Mouse (Mus musculus): ENCODE data around the gene AC140267.1.

Gene AC140267.1

DNA sequence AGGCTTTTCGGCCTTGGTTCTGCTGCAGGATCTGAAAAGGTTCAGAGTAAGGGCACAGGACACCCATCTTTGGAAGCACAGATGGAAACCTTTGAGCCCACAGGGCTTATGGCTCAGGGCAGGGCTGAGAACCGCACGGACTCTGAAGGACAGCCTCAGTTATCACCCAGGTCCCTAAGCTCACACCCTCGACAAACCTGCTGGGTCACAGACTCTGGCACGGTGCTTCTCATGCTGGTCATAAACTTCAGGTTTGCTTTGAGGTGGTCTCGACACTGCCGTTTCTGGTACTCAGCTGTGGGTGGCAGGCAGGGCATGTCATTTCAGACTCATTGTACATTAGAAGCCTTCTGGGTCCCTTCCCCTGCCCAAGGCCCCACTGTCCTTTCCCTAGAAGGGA, 25.5 kb downstream of the AC140267.1 start:
- no peak for DNase-seq (ENCODE audit: low spot score in 2 of 2)

DNA sequence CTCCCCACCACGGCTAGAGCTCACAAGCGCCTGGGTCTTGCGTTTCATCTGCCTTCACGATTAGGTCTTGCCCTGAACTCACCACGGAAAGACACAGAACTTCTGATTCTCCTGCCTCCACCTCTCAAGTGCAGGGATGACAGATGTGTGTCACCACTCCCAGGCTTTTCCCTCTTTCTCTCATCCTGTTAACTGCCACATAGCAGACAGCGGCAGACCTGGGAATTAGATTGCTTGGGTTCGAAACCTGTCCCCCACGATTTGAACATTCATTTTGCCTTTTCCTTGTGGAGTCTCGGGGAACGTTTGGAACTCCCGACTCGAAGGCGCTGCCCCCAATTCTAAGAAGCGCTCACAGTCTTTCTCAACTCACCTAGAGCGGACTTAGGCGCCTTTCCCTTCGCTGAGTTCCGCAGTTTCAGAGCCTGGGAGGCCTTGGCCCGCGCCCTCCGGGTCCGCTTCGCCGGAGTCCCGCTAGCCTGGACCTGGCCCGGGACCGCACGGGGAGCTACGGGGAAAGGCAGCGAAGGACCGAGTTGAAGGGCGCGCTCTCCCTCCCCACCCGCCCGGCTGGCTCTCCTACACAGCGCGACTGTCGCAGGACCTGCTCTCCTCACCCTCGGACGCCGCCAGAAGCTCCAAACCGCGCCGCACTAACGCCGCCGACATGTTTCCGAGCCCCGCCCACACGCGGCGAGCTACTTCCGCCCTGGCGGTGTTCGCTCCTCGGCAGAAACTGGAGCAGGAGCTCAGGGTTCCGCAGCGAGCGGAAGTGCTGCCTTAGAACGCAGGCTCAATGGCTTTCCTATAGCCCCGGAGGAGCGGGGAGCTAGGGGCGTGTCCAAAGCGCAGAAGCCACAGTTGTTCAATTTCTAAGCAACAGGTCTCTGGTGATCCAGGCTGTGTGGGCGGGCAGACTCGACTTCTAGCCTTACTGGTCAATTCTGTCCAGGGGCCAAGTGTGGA, 28.3 kb downstream of the AC140267.1 start, which contains the start of gene Rps19bp1:
Gene Rps19bp1, minus strand, starts transcription at position 706 of the 966 bp plus-strand sequence.
- peak; percentile 81 to 89 for DNase-seq (ENCODE audit: low spot score in 2 of 2)

DNA sequence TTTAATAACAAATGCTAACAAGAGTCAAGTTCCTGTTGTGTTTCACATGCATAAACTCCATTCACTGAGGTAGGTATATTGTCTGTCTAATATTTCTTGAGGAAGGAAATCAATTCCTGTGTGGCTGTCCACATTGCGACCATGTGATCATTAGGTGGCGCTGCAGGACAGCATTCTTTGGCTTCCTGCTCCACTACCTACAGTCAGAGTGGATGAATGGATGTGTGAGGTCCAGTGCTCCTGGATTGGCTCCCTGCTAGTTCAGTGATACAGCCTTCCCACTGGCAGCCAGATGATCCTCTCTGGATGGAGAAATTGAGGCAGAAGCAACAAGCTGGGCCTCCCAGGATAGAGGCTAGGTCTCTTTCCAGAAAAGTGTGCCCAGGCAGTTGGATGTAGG, 30.6 kb downstream of the AC140267.1 start:
- DNase-seq (ENCODE audit: low spot score in 2 of 2), result peak; percentile 56 to 77

DNA sequence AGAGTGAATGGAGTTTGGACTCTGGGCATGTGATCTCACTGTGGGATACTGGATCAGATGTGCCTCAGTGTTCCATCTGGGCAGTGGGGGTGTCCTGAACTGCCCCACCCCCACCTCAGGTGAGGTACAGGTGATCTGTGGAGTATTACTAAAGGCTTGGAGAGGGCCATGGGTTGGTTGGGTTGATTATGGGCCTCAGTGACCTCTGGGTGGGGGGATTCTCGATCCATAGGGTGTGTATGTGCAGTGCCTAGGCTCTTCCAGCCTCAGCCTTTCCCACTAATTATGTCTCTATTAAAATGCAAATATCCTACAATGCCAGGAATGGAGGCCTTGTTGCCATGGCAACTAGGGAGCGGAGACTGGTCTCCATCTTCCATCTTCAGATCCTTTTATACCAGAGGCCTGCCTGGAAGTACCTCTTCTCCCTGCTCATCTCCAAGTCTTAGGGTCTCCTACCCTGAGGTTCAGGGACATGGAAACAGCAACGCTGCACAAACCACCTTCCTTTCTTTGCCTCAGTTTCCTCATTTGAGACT, 36.3 kb downstream of the AC140267.1 start:
- no peak for DNase-seq (ENCODE audit: low spot score in 2 of 2)

DNA sequence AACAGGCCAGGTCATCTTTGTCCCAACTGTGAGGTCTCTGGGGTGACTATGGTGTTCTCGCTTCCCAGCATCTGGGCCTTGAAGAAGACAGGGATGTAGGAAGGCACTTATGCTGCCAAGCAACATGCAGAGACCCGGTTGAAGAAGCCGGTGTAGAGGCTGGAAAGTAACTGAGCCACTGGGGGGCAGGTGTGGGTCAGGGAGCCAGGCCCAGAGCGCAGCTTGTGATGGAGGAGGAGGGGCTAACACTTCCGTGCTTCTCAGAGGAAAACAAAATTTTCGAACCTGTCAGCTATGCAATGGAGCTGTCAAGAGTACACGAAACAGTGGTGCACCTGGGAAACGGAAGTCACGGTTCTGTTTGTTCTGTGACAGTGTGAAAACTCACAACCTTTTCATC, 41.5 kb downstream of the AC140267.1 start:
- DNase-seq (ENCODE audit: low spot score in 2 of 2), result no peak

DNA sequence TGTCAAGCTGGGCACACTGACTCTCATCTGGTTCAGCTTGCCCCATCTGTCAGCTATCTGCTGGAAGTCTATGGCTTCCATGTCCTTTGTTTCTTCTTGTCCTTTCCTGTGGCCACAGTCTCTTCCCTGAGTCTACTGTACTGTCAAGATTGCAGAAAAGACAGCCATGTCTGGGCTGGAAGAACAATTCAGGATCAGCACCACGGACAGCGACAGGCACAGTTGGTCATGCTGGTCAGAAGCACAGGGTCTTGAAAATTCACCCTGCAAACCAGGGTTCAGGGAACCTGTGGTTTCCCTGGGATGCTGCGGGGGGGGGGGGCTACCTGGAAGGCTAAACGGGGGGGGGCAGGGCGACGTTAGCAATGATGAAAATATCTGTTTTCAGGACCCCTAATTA, 42.0 kb downstream of the AC140267.1 start:
- peak in 1 of 2 experiments; percentile 46 for DNase-seq (ENCODE audit: low spot score in 2 of 2)

DNA sequence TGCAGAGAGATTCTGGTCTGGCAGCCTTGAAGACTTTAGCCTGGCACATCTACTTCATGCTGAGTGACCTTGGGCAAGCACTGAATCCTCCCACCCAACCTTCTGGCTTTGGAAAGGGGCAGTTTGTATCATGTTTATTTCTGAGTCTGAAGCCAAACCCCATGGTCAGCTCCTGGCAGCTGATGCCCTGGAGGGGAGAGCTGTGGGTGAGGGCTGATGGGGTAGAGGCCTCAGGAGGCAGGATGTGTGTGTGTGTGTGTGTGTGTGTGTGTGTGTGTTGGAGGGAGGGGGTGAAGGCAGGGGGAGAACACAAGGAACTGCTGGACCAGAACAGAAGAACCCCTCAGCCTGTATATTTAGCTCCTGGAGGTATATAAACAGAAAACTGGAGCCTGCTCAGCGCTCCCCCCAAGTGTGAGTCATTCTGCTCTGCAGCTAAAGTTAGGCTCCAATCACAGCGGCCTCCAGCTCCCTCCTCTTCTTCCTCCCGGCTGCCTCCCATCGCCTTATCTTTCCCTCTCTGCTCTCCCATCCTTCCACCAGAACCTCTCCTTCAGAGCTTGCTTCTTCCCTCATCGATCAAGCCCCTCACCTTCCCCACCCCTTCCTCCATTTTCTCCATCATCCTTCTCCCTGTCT, 42.6 kb downstream of the AC140267.1 start:
- DNase-seq (ENCODE audit: low spot score in 2 of 2), result no peak

DNA sequence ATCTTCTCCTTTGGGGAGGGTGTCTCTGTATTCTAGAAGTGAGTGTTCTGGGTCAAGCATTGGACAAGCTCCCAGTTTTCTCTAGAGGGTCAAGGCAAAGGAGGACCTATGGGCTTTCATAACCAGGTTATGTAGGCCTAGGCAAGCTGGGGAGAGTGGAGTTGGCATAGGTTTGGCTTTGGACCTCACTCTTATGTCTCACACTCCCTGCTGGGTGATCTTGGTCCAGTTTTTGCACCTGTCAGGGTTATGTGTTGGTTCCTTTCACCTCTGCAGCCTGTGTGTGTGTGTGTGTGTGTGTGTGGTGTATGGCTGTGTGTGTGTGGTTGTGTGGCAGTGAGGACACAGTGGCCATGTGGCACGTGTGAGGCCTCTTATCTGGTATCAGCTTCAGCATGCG, 43.4 kb downstream of the AC140267.1 start:
- no peak for DNase-seq (ENCODE audit: low spot score in 2 of 2)

DNA sequence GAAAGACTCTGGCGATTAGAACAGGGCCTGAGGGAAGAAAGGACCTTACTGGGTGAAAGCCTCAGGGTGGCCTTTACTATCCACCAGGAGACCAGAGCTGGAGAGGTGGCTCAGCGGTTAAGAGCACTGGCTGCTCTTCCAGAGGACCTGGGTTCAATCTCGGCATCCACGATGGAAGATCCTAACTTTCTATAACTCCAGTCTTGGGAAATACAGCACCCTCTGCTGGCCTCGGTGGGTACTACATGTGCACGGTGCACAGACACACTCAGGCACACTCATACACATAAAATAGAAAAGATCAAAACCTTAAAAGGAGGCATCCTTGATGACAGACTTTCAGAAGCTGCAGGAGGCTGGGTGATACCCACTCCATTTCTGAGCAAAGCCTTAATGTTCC, 45.0 kb downstream of the AC140267.1 start:
- DNase-seq (ENCODE audit: low spot score in 2 of 2), result no peak

Measured in urinary bladder, postnatal 36 days (tissue).